Mouse (Mus musculus) granulocyte monocyte progenitor cell, adult 5-6 weeks (primary cell): ENCODE data around the gene 2410137M14Rik. TPM values are rescaled to one million over a fixed set of nuclear protein-coding genes. Genes with fewer than 3 reads are reported as not detected.
A peak's percentile ranks its signal among the peaks of the same experiment; 100 is the strongest.
"Not testable (repeated sequence)": the region's sequence is repeated elsewhere in the genome, so short reads cannot be mapped to it uniquely, and the experiment has no call there.

Experiments
- ATAC-seq: replicated peaks from 2 replicates; pipeline ENCODE4 v1.8.0; 2016; ENCODE audit warnings: mild to moderate bottlenecking, moderate TSS enrichment, inconsistent platforms; ENCODE audit not compliant: poor library complexity, severe bottlenecking
- total RNA-seq, 2 experiments: library from RNA; stranded (forward) in 1 of 2; stranded (reverse) in 1 of 2; fragments of 200-712, 200-1000 nt in 1 of 2; fragments of >200 nt in 1 of 2; fragmentation: Nextera tagmentation in 1 of 2; gene quantifications; 2 replicates each; pipeline ENCODE4 v1.2.3; 2014 to 2017

2410137M14Rik gene
- total RNA-seq, 2 experiments from 2014 or later, result not detected

DNA sequence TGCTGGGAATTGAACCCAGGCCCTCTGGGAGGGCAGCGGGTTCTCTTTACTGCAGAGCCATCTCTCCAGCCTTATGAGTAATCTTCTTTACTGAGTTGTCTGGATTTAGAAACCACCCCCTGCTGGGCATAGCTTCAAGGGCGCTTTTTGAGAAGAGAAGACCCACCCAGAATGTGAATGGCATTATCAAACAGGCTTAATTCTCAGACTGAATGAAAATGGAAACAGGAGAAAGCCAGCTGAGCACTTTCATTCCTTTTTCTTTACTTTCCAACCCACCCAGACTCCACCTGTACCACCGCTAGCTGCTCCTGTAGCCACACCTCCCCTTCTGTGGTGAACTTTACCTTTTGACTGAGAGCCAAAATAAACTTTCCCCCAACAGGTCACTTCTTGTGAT is 14.4 kb upstream of the 2410137M14Rik start:
- no peak for ATAC-seq

- ATAC-seq, result no peak
These were observed 13.5 kb upstream of the 2410137M14Rik start for GRCm38 (mm10) chr17:36994528-36994927.

DNA sequence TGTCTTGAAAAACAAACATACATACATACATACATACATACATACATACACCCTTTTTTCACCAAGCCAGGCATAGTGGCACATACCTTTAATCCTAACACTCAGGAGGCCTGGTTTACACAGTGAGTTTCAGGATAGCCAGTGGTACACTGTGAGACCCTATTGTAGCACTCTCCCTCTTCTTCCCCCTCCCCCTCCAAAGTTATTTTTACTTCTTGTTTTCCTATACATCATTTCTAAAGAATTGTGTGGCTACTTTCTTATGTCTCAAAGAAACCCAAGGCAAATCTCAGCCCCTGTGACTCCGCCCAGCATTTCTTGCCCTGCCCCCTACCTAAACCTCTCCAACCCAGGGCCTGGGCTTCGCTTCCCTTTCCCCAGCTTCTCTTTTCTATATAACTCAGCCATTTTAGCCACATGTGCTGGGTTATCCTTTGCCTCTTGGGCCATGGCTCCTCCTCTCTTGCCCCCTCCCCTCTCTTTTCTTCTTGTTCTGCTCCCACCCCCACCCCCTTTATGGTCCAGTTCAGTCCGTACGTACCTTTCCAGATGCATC is 12.8 kb upstream of the 2410137M14Rik start:
- peak; percentile 38 for ATAC-seq

- peak; percentile 82 for ATAC-seq
These were observed 11.5 kb upstream of the 2410137M14Rik start for GRCm38 (mm10) chr17:36992336-36993104.

- not testable (repeated sequence) for ATAC-seq
These were observed 9.6 kb upstream of the 2410137M14Rik start for GRCm38 (mm10) chr17:36990630-36991029.

GRCm38 (mm10) chr17:36989437-36989836 is 8.4 kb upstream of the 2410137M14Rik start, which contains the start of gene H2-M5:
Gene H2-M5, minus strand, starts transcription at chr17:36989537.
- ATAC-seq, result no peak

DNA sequence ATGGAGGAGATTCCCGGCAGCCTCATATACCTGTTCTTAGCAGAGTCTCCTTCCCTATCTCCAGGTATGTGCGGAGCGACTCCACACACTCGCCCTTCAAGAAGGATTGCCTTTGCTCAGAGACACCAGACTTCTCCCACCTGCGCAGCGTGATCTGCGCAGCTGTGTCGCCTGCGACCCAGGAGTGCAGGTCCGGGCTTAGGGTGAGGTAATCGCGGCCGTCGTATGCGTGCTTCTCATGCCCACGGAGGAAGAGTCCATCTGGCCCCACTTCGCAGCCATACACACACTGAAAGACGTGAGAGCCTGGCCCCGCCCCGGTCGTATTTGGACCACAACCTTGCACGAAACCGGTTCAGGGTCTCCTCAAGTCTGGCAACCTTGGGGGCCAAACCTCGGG is 7.4 kb upstream of the 2410137M14Rik start:
- 0 out of 2 replicates have a peak, but pooled peaks have one; percentile 15 for ATAC-seq

DNA sequence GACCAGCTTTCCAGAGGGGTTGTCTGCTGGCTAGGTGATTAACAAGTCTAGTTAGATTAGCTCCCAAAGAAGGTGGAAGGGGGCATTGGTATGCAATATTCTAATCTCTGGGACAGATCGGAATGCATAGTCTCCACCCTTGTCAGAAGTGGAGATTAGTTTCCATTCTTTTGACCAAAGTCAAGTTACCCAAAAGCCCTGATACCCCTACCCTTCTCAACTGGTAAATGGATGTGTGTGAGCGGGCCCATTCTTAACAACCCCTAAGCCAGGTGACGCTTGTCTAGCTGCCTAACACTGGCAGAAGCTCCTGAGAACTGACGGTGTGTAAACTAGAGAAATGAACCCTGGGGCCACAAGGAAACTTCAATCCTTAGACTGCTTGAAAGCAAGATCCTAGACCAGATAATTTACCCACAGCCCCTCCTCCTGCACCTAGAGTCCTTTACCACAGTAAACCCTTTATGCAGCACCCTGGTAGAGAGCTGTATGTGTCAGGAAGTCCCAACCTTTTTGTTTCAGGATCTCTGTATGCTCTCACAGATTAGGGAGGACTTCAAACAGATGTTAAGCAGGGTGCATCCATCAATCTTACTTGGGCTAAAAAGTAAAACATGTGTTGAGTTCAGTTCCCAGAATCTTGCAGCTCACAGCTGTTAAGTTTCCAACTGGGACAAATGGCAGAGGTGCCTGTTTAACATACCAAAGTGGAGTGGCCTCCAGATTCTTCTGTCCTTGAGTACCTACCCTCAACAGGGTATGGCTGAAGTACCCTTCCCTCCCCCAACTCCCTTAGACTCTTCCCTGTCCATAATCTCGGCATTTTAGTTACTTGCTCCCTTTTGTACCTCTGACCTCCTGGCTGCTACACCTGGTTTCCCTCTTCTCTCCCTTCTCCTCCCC is 1.5 kb upstream of the 2410137M14Rik start:
- no peak for ATAC-seq

- no peak for ATAC-seq
These were observed 808 bp upstream of the 2410137M14Rik start for GRCm38 (mm10) chr17:36981845-36982244.

DNA sequence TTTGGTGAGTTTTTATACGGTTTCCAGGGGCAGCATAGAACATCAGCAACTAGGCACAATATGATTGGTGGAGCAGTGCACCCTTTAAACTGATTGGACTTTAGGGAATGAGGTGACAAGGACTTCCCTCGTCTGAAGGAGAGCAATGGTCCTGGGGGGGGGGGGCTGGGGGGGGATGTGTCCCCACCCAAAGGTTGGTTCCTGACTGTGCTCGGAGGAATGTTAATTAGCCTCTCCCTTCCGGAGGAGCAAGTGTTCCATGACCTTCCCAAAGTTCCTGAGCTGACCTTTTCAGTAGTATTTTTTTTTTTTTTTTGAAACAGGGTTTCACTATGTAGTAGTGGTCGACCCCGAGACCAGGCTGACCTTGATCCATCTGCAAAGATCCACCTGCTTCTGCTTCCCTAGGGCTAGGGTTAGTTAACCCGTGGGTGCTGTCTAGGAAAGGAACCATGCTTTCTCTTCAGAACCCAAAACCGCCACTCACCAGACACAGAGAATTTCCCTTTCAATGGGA is 7.7 kb downstream of the 2410137M14Rik start:
- no peak for ATAC-seq

DNA sequence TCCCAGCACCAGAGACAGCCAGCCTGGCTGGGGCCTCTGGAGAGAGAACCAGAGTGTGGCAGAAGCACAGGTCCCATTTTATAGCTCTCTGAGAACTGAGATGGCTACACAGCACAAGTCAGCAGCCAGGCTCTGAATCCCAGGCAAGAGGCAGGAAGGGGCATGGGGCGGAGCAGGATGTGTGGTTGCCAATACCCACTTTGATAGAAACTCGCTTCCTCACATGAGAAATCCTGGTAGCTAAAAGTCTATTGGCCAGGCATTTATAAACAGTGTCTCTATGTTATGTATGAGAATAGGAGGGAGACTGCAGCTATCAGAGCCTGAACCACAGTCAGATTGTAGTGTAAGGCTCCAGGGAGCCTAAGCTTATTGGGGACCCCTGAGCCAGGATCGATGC is 8.2 kb downstream of the 2410137M14Rik start:
- peak; percentile 43 for ATAC-seq

DNA sequence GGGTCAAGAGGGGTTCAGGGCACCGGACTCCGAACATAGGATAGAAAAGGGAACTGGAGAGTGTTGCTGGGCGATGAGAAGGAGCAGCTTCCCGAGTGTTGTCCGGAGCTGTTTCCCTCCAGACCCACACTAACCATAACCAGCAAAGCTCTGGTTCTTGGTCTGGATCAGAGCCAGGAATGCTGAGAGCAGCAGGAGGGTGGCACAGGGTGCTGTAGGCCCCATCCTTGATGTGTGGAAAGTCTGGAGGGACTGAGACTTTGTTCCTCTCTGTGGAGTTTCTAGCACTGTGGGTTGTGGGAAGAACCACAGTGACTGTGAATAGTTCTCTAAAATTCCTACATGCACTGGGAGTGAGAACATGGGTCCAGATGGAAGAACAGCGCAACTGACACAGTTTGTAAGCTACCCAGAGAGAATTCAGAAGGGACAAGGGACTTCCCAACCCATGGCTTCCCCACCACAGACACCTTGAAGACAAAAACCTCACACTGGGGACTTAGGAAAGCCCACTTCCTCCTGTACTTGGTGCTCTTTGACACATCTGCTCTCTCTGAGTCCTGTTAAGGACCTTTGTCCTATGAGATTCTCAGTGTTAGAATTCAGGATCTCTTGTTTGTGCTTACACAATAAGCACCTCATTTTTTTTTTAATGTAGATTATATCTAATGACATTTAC is 9.7 kb downstream of the 2410137M14Rik start:
- peak; percentile 73 for ATAC-seq

DNA sequence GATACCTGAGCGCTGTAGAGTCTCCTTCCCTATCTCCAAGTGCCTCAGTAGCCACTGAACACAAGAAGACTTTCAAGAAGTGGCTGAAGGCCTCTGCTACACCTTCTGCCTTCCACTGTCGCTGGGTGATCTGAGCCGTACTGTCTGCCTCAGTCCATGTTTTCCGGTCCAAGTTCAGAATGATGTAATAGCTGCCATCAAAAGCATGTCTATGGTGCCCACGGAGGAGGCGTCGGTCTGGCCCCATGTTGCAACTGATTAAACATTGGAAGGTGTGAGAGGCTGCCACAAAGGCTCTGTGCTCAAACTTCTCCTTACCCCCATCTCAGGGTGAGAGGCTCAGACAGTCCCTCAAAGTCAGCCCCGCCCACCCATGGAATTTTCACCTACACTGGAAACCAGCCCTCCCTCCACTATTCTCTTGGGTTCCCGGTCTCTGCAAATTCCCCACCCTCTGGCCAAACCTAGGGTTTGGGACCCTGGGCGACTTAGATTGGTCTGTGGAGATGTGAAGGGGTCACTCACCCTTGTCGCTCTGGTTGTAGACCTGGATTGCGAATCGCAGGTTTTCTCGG is 10.6 kb downstream of the 2410137M14Rik start:
- ATAC-seq, result peak; percentile 43

- ATAC-seq, result peak; percentile 54
These were observed 14.2 kb downstream of the 2410137M14Rik start for GRCm38 (mm10) chr17:36966875-36967274.

- ATAC-seq, result no peak
These were observed 19.9 kb downstream of the 2410137M14Rik start for GRCm38 (mm10) chr17:36961125-36961524.

GRCm38 (mm10) chr17:36958884-36959283 is 22.2 kb downstream of the 2410137M14Rik start:
- ATAC-seq, result no peak

GRCm38 (mm10) chr17:36957999-36958743 is 22.9 kb downstream of the 2410137M14Rik start, which contains the start of the genes Znrd1 and Znrd1as:
Gene Znrd1, minus strand, starts transcription at chr17:36958559.
Gene Znrd1as, plus strand, starts transcription at chr17:36958592.
- ATAC-seq, result peak; percentile 99

GRCm38 (mm10) chr17:36953062-36953461 is 28.0 kb downstream of the 2410137M14Rik start:
- ATAC-seq, result no peak

DNA sequence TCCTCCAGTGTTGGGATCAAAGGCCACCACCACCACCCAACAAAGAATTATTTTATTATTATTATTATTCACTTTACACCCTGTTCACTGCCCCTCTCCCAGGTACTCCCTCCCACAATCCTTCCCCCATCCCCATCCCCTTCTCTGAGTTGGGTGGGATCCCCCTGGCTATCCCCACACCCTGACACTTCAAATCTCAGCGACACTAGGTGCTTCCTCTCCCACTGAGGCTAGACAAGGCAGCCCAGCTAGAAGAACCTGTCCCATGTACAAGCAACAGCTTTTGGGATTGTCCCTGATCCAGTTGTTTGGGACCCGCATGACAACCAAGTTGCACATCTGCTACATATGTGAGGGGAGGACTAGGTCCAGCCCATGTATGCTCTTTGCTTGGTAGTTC is 28.4 kb downstream of the 2410137M14Rik start:
- no peak for ATAC-seq
